Mouse (Mus musculus) limb, embryonic 11.5 days (tissue): ENCODE data around the gene Atp13a5. TPM values are rescaled to one million over a fixed set of nuclear protein-coding genes. Genes with fewer than 3 reads are reported as not detected.

Experiments
- ATAC-seq: fragments of 200-750 bp; cut with Nextera tagmentation; 2 replicates; pipeline ENCODE4 v1.8.0; 2017; ENCODE audit warnings: low read depth; ENCODE audit not compliant: insufficient number of reproducible peaks, low FRiP score, low TSS enrichment
- DNase-seq: peaks from one replicate; pipeline ENCODE4 v3.0.0-alpha.2; 2015; ENCODE audit warnings: low spot score
- H3K27ac ChIP-seq: fragments of 300-500 bp; sonication (generic); replicated peaks from 2 replicates; pipeline ENCODE4 v1.5.1; 2014; ENCODE audit warnings: low read depth, mild to moderate bottlenecking, low read length
- H3K27me3 ChIP-seq: fragments of 300-500 bp; sonication (generic); 2 replicates; pipeline ENCODE4 v1.6.1; 2014; ENCODE audit warnings: mild to moderate bottlenecking, low read length, mixed read lengths; ENCODE audit not compliant: control insufficient read depth, insufficient read depth
- H3K36me3 ChIP-seq: fragments of 300-500 bp; sonication (generic); 2 replicates; pipeline ENCODE4 v1.6.1; 2014; ENCODE audit warnings: mild to moderate bottlenecking, low read length, moderate library complexity, mixed read lengths; ENCODE audit not compliant: control insufficient read depth, insufficient read depth
- H3K4me1 ChIP-seq: fragments of 300-500 bp; sonication (generic); 2 replicates; pipeline ENCODE4 v1.6.1; 2014; ENCODE audit warnings: low read length, mixed read lengths; ENCODE audit not compliant: control insufficient read depth, insufficient read depth
- H3K4me2 ChIP-seq: fragments of 300-500 bp; sonication (generic); 2 replicates; pipeline ENCODE4 v1.6.1; 2014; ENCODE audit warnings: low read depth, mild to moderate bottlenecking, moderate library complexity; ENCODE audit not compliant: severe bottlenecking
- H3K4me3 ChIP-seq: fragments of 300-500 bp; sonication (generic); 2 replicates; pipeline ENCODE4 v1.5.1; 2014; ENCODE audit warnings: low read depth, low read length
- H3K9ac ChIP-seq: fragments of 300-500 bp; sonication (generic); 2 replicates; pipeline ENCODE4 v1.6.1; 2014; ENCODE audit warnings: mild to moderate bottlenecking, low read length
- H3K9me3 ChIP-seq: fragments of 300-500 bp; sonication (generic); 2 replicates; pipeline ENCODE4 v1.6.1; 2016; ENCODE audit warnings: low read length; ENCODE audit not compliant: control insufficient read depth
- WGBS: fragments of 180-500 bp; shearing (Covaris S2); extraction: QIAGEN DNeasy Blood & Tissue Kit; methylation state at CpG from one replicate; pipeline ENCODE4 v1.1.7; 2014; 5-methylcytosine and 5-hydroxymethylcytosine counted together
- polyA plus RNA-seq: library from polyadenylated mRNA; unstranded; fragments of >200 nt; fragmentation: Nextera tagmentation; extraction: Ambion mirVana; gene quantifications from 2 replicates; pipeline ENCODE4 v1.2.1, GENCODE M21; 2014

Gene Atp13a5
- polyA plus RNA-seq, 1 experiment from 2014 or later: not detected

DNA sequence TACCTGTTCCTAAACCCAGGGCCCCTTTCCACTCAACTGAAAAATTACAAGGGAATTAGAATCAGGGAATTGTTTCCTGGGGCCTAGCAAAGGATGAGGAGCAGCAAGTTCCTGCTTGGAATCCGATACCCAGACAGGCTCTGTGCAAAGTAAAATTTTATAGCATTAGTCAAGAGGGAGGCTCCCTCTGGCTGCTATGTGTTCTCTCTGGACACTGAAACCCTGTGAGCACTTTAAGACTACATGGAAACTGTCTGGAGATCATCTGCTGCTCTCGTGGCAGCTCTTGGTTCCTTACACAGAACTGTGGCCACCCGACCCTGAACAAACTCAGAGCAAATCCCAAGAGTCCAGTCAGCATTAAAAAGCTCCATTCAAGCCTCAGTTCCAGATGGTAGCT lies 50.6 kb downstream of the Atp13a5 start:
- Histone ChIP-seq H3K9ac (no peak overlapping the region), H3K9me3 (no peaks in the 10 kb centered on the region), H3K4me3 (no peak overlapping the region), H3K4me2 (no peak overlapping the region), H3K4me1 (peaks cover 5% of the 10 kb centered on the region; the same call in 1 of the 2 replicates), H3K36me3 (no peaks in the 10 kb centered on the region), H3K27me3 (no peaks in the 10 kb centered on the region), H3K27ac (no peak overlapping the region)
- no peak for DNase-seq
- 60% methylated on average over 3 of the region's 3 CpGs for WGBS
- ATAC-seq: no peak

- no peak for ATAC-seq
- Histone ChIP-seq H3K9me3 (no peaks in the 10 kb centered on the region), H3K9ac (no peak overlapping the region), H3K4me1 (no peaks in the 10 kb centered on the region), H3K27me3 (no peaks in the 10 kb centered on the region), H3K4me3 (no peak overlapping the region), H3K27ac (no peak overlapping the region), H3K4me2 (no peak overlapping the region), H3K36me3 (no peaks in the 10 kb centered on the region)
- WGBS: 92% methylated on average over 7 of the region's 7 CpGs
- no peak for DNase-seq
Observed at GRCm38 (mm10) chr16:29325233-29325919, 53.2 kb downstream of the Atp13a5 start.

GRCm38 (mm10) chr16:29320717-29321116 lies 57.8 kb downstream of the Atp13a5 start:
- no peak overlapping the region for H3K9ac ChIP-seq
- no peaks in the 10 kb centered on the region for H3K36me3 ChIP-seq
- DNase-seq: no peak
- no peak overlapping the region for H3K4me2 ChIP-seq
- no peaks in the 10 kb centered on the region for H3K9me3 ChIP-seq
- WGBS: 89% methylated on average over 3 of the region's 3 CpGs
- H3K4me1 ChIP-seq: no peaks in the 10 kb centered on the region
- ATAC-seq: no peak
- no peak overlapping the region for H3K4me3 ChIP-seq
- H3K27me3 ChIP-seq: no peaks in the 10 kb centered on the region
- no peak overlapping the region for H3K27ac ChIP-seq

- no peaks in the 10 kb centered on the region for H3K36me3 ChIP-seq
- no peak overlapping the region for H3K27ac ChIP-seq
- DNase-seq (no peak), ATAC-seq (no peak)
- H3K9me3 ChIP-seq: no peaks in the 10 kb centered on the region
- H3K4me2 ChIP-seq: no peak overlapping the region
- WGBS: 93% methylated on average over 3 of the region's 3 CpGs
- H3K4me1 ChIP-seq: no peaks in the 10 kb centered on the region
- H3K4me3 ChIP-seq: no peak overlapping the region
- H3K27me3 ChIP-seq: no peaks in the 10 kb centered on the region
- no peak overlapping the region for H3K9ac ChIP-seq
Observed at GRCm38 (mm10) chr16:29315391-29315790, 63.1 kb downstream of the Atp13a5 start.

- DNase-seq (no peak), ATAC-seq (no peak)
- Histone ChIP-seq H3K9ac (no peak overlapping the region), H3K27ac (no peak overlapping the region), H3K36me3 (no peaks in the 10 kb centered on the region), H3K27me3 (no peaks in the 10 kb centered on the region), H3K4me3 (no peak overlapping the region), H3K4me1 (no peaks in the 10 kb centered on the region), H3K9me3 (no peaks in the 10 kb centered on the region), H3K4me2 (no peak overlapping the region)
- 84% methylated on average over 3 of the region's 3 CpGs for WGBS
Observed at GRCm38 (mm10) chr16:29314991-29315390, 63.5 kb downstream of the Atp13a5 start.

DNA sequence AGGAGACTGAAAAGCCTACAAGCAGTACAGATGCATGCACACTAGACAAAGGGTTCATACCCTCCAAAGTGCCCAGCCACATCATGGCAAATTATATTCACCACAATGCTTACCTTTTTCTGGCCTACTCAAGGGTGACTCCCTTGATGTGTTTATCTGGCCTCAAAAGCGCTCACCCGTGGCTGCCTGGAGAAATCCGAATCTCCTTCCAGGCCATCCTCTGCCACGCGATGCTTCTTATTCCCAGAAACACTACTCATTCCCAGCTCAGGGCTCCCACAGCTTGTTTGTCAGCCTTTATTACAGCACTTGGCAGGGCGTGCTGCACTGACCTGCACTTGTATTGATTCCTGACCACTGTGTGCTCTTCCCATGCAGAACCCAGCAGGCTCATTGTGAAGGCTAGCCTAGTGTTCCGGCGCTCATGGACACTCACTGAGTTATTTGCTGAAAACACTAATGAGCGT lies 80.9 kb downstream of the Atp13a5 start:
- Histone ChIP-seq H3K4me3 (no peak overlapping the region), H3K4me2 (no peak overlapping the region), H3K36me3 (no peaks in the 10 kb centered on the region), H3K4me1 (no peaks in the 10 kb centered on the region), H3K9me3 (no peaks in the 10 kb centered on the region), H3K27ac (no peak overlapping the region), H3K27me3 (no peaks in the 10 kb centered on the region), H3K9ac (no peak overlapping the region)
- 85% methylated on average over 9 of the region's 9 CpGs for WGBS
- DNase-seq (no peak), ATAC-seq (no peak)

DNA sequence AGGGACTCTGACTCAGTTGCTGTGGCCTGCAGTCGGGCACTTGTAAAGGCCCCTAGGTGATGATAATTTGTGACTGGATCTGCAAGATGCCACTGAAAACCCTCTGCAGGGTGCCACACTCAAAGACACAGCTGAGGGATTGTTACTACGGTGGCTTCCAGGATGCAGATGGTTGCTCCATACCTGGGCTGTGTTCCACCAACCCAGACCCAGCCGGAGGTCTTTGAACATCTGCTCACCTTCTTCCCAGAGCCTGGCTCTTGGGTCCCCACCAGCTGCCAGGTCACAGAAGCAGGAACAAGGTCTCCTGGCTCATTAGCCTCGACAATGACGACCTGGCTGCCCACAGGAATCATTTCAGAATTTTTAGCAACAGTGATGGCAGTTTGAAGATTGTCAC lies 97.8 kb downstream of the Atp13a5 start:
- H3K9me3 ChIP-seq: no peaks in the 10 kb centered on the region
- H3K4me3 ChIP-seq: no peak overlapping the region
- no peak for DNase-seq
- no peak overlapping the region for H3K4me2 ChIP-seq
- no peaks in the 10 kb centered on the region for H3K27me3 ChIP-seq
- ATAC-seq: no peak
- H3K9ac ChIP-seq: no peak overlapping the region
- no peaks in the 10 kb centered on the region for H3K36me3 ChIP-seq
- no peaks in the 10 kb centered on the region for H3K4me1 ChIP-seq
- no peak overlapping the region for H3K27ac ChIP-seq
- 82% methylated on average over 5 of the region's 5 CpGs for WGBS

DNA sequence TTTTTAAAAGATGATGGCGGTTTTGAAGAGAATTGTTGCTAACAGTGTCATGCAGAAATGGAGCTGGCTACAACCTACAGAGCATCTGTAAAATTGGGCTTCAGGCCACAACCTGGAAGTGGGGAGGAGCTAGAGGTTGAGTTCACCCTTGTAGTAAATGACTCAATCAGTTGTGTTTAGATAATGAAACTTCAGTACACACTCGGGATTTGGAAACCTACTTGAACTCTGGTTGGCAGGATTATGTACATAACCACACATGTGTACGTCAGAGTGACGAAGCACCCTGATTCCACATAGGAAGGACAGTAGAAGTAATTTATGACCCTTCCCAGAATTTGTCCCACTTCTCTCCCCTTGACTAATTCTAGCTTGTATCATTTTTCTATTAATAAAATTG lies 124.2 kb downstream of the Atp13a5 start:
- WGBS: 89% methylated on average over 4 of the region's 4 CpGs
- H3K27me3 ChIP-seq: no peaks in the 10 kb centered on the region

GRCm38 (mm10) chr16:29235951-29236350 lies 142.6 kb downstream of the Atp13a5 start:
- WGBS: 81% methylated on average over 5 of the region's 5 CpGs

More for the DNA sequence above, 124.2 kb downstream of the Atp13a5 start:
- Histone ChIP-seq H3K36me3 (no peaks in the 10 kb centered on the region), H3K4me3 (no peak overlapping the region), H3K9me3 (no peaks in the 10 kb centered on the region), H3K9ac (no peak overlapping the region), H3K27ac (no peak overlapping the region), H3K4me1 (no peaks in the 10 kb centered on the region), H3K4me2 (no peak overlapping the region)
- DNase-seq (no peak), ATAC-seq (no peak)

More at GRCm38 (mm10) chr16:29235951-29236350, 142.6 kb downstream of the Atp13a5 start:
- Histone ChIP-seq H3K27me3 (no peaks in the 10 kb centered on the region), H3K36me3 (no peaks in the 10 kb centered on the region), H3K9ac (no peak overlapping the region), H3K9me3 (no peaks in the 10 kb centered on the region), H3K4me1 (no peaks in the 10 kb centered on the region), H3K27ac (no peak overlapping the region), H3K4me2 (no peak overlapping the region), H3K4me3 (no peak overlapping the region)
- DNase-seq (no peak), ATAC-seq (no peak)
